Mouse (Mus musculus): ENCODE data around the gene Slc25a44.

DNA sequence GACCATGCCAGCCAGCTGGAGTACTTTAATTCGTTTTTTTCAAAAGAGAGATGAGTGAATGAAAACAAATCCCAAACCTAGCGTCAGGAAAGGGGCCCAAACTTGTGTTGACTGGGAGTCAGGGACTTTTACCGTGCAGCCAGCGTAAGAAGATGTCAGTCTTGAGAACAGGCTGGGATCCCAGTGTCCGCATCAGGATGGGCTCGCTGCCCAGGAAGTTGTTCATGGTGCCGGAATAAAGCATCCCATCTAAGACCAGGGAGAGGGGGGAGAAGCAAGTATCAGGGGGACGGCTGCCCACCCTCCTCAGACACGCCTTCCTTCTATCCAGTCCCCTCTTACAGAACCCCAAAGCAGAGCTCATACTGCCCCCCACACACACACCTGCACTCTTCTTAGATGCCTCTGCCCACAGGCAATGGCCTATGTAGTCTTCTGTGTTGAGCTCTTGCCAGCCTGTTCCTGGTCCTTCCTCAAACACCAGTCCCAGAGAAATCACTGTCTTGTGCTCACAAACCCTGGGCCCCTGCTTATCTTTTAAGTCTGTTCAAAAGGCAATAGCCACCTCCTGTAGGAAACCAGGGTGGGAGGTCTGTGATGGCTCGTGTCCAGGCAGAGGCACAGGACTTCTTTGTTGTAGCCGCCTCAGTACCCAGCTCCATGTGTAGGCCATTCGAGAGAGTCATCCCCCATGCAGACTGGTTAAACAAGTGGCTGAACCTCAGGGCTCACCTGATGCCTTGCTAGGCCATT, 25.6 kb upstream of the Slc25a44 start:
- TF ChIP-seq GATA1 (IDR thresholded peaks at IDR 0.05; ENCODE audit: low read length) (no peak), TAL1 (IDR thresholded peaks at IDR 0.05; ENCODE audit: low read length) (no peak)
